Mouse (Mus musculus): Measurements from ENCODE around the gene Slmap.

GRCm38 (mm10) chr14:26571951-26572675, 37.4 kb upstream of the Slmap start:
- TF ChIP-seq POLR2A (IDR thresholded peaks at IDR 0.05; ENCODE audit: extremely low read depth, insufficient read depth, low read length) (no peak), CTCF (IDR thresholded peaks at IDR 0.05; ENCODE audit: extremely low read depth, insufficient read depth, low read length) (no peak)

Measured in cortical plate, adult 2 months (tissue).